Comparison of ENCODE assay signal across 22 mouse cellular contexts in the genomic region with DNA sequence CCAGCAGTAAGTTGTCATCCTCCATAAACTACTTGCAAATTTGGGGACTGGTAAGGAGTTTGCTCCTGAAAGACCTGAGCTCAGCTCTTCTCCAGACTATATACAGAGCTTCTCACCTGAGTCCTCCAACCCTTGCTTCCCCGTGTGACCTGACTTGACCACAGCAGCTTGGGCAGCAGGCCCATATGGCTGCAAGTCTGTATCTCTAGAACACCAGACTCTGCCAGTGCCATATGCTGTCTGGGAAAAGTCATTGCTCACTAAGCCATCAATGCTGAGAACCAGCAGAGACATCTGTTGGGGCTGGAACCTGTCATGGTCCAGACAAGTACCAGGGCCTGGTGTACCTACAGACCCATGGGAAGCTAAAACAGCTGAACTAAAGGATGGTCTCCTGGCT.
DNase-seq lines count a peak whose midpoint lies in the region; ATAC-seq and TF ChIP-seq lines count a peak whose summit lies in the region.
"Had no signal": no experiment of that assay in that cellular context is flagged by ENCODE, and none has a peak within 500 bp of the region (broad histone marks: within the 10 kb centered on the region; RNA-seq: fewer than 3 reads in every experiment).

No protein-coding gene starts in this region.

- WGBS in cerebellum, adult 2 months: 9% methylated on average over 1 of the region's 1 CpGs

- no peaks in the 10 kb centered on the region for H3K27me3 ChIP-seq in cerebellum, adult 2 months (ENCODE audit: control insufficient read depth, insufficient read depth, low read length)
- H3K27me3 ChIP-seq: embryonic facial prominence, embryonic 13.5 days; embryonic facial prominence, embryonic 15.5 days; forebrain, embryonic 12.5 days; Patski had no signal

- H3K4me3 ChIP-seq in cerebellum, adult 2 months (replicated peaks; ENCODE audit: insufficient read depth, low read depth, low read length): no peak overlapping the region
- H3K4me3 ChIP-seq: embryonic facial prominence, embryonic 13.5 days; embryonic facial prominence, embryonic 15.5 days; erythroblast, embryonic 14.5 days; forebrain, embryonic 10.5 days; forebrain, embryonic 12.5 days; gastrocnemius, adult 2 months had no signal

- peak; percentile 15 to 26 for DNase-seq in cerebellum, adult 2 months
- no peak for DNase-seq in cerebellum, adult 9-10 months
- peak; percentile 70 to 78 for DNase-seq in cerebellum, postnatal 10 days
- DNase-seq in MN1 (ENCODE audit: low spot score): peak; percentile 32
- DNase-seq in brain, adult 2 months (ENCODE audit: low read depth, low spot score): peak; percentile 37
- DNase-seq in kidney, adult 11 months: no peak
- DNase-seq: adrenal gland, adult 8-10 months; adrenal gland, postnatal 14 days; adrenal gland, postnatal 36 days; cerebellum, postnatal 36 days; embryo, embryonic 11 days; gastrocnemius, adult 2 months had no signal

- no peak for TF ChIP-seq POLR2A in cerebellum, adult 2 months (IDR thresholded peaks at IDR 0.05; ENCODE audit: borderline replicate concordance, insufficient read depth, low read length)

- no peak for ATAC-seq in cerebellum, adult (ENCODE audit: insufficient number of reproducible peaks, low FRiP score, low TSS enrichment)
- ATAC-seq: activated CD4-positive, CD25-positive, alpha-beta regulatory T cell, adult 4 months; forebrain, embryonic 14.5 days; forebrain, embryonic 16.5 days; Patski had no signal

- no peak for TF ChIP-seq CTCF in cerebellum, adult 2 months (IDR thresholded peaks at IDR 0.05; ENCODE audit: borderline replicate concordance, insufficient read depth, low read depth, low read length)

- H3K4me1 ChIP-seq in cerebellum, adult 2 months (ENCODE audit: control insufficient read depth, insufficient read depth, low read length): peaks cover 4% of the 10 kb centered on the region; the same call in 1 of the 2 replicates
- H3K4me1 ChIP-seq: embryonic facial prominence, embryonic 13.5 days; forebrain, embryonic 10.5 days; forebrain, embryonic 12.5 days had no signal

- no peak overlapping the region for H3K27ac ChIP-seq in cerebellum, adult 2 months (ENCODE audit: insufficient read depth, low read length)
- H3K27ac ChIP-seq: embryonic facial prominence, embryonic 13.5 days; embryonic facial prominence, embryonic 15.5 days; forebrain, embryonic 10.5 days; forebrain, embryonic 12.5 days; gastrocnemius, adult 2 months had no signal

Comparison
In these comparisons a context has a peak if more than half of its experiments do, and no peak if none do; other contexts are left out.
1. DNase-seq: peak in cerebellum, adult 2 months (2 of 2), cerebellum, postnatal 10 days (2 of 2), MN1 (single experiment) and brain, adult 2 months (single experiment); none in cerebellum, adult 9-10 months (single experiment) and kidney, adult 11 months (single experiment).